Mouse (Mus musculus) lung, postnatal 4 days (tissue): Measurements from ENCODE around the gene Kcna4.

ENCODE experiments used
- DNase-seq, 2 experiments: peaks; one replicate each; pipeline ENCODE4 v3.0.0; 2021

Kcna4 gene

DNA sequence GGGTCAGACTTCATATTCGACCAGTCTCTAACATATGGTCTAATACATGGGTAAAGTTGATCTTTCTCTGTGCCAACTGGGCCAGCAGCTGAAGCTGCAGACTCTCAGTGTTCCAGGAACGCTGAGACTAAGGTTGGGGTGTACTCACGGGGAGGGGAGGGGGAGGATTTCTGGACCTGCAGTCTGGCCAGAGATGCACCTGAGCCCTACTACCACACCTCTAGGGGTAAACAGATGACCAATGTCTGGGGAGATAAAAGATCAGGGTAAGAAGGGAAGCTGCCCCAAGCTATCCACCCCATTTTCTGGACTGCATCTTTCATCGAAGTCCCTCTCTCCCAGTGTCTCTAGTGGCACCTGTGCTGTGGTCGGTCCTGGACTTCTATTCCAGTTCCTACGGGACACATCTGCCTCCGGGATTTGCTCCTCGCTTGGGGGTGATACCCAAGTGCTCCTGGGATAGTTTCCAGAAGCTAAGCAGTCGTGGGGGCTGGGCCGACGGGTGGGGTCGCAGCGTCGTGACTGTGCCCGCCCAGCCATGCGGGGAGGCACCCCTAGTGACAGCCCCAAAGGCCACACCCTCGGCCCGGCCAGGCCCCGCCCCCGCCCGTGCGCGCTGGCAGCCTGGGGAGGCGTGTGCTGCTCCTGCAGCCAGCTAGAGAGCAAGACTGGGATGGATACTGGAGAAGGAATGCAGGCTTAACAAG lies at the start of gene Kcna4:
Gene Kcna4 (plus strand): TSS at position 650 of the 707 bp plus-strand sequence.
- DNase-seq: peak in 1 of 2 experiments; percentile 23

DNA sequence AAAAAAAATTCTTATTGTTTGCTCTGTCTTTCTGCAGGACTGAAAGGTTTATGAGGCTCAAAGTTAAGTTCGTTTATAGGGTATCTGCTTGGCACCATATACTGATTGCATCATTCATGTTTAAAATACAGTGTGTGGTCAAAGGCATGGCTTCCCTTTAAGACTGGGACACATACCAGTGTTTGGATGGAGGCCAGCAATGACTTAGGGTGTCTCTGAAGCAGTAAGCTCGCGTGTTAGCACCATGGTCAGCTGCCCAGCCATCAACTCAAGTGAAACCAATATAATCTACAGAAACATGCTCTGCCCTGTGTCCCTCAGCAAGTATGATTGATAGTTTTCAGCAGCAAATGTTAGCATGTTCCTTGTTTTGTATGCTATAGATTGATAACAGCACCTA lies 32.3 kb upstream of the Kcna4 start:
- DNase-seq: no peak

DNA sequence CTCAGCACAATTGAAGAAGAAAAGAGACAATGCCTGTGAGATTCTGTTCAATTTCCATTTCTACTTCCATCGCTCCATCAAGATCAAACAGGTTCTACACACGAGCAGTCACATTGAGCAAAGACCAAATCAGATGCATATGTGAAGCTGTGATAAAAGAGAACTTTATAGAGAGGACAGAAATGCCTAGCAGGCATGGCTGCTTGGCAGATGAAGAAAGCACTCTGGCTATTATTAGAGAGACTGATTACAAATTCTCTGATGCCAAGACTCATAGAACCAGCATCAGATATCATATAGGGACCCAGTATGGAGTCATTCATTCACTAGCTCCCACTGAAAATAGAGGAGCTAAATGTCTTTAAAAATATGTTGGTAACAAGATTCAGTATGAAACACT lies 24.2 kb upstream of the Kcna4 start:
- DNase-seq: no peak

DNA sequence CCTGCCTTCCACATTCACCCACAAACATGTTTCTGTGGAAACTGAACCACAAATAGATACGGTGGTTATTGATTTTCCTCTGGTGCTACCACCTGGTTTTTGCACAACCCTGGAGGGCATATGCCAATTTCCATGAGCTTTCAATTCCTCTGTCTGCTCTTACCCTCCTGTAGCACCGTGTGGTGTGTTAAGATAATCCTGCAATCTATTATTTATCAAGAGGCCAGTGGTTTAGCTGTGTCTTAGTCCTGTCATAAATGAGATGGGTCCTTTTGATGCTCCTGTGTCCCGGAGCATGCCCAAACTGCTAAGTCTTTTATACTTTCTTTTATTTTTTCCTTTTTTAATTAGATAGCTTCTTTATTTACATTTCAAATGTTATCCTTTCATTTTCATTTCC lies 20.4 kb upstream of the Kcna4 start:
- DNase-seq: no peak

DNA sequence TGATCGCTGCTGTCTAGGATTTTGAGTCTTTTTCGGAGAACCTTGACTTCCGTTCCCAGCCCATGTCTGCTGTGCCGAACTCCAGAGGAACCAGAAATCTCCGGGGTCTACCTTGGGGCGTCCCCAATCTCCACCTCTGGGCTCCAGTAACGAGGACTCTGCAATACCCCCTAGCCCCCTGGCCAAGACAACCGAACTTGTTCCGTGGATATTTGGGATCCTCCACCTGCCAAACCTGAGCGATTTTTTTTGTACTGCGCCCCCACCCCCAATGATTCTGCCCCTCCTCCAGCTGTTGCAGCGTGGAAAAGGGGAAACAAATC lies 219 bp downstream of the Kcna4 start:
- no peak for DNase-seq

DNA sequence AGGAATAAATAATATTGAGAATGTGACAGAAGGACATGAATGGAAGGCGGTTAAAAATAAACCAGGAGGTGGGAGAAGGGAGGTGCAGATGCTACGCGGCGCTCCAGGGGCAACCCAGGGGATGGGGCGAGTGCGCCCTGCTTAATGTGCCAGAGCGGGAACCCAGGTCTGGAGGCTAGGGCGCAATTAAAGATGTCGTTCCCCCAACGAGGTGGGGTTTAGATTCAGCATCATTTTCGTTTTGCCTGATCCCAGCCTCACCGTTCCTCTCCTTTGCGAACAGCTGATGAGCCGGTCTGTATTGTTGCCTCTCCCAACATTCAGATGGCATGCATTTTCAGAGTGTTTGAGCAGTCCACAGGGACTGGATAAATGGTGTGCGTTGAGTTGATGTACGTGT lies 703 bp downstream of the Kcna4 start:
- DNase-seq: no peak

DNA sequence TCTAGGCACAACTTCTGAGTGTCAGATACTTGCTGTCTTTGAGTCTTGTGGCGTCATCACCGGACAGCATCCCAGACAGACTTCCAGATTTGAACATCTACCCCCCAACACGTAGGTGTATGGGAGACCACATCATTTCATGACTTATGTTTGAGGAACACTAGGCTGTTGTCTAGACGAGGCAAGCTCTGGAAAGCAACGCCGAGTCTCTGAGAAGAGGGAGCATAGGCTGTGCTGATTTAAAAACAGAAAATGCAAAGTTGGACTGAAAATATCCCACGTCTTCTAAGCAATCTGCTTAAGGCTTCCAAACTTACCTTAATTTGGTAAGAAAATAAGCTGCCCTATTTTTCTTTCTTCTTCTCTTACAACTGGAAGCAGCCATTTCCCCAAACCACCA lies 4.1 kb downstream of the Kcna4 start:
- no peak for DNase-seq

DNA sequence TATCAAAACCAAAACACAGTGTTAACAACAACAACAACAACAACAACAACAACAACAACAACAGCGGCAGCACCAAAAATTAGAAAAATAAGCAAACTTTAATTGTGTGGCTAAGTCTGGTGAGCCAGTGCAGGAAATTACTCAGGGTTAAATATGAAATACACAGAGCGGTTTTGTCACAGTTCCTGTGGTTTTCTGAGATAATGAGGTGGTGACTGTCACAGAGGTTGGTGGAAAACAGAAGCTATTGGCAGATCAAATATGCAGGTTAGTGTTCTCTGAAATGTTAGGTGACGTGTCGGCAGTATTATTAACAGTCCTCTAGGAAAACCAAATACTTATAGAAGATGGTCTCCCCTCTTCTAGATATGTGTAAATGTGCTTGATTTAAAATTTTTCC lies 11.4 kb downstream of the Kcna4 start:
- DNase-seq: no peak

DNA sequence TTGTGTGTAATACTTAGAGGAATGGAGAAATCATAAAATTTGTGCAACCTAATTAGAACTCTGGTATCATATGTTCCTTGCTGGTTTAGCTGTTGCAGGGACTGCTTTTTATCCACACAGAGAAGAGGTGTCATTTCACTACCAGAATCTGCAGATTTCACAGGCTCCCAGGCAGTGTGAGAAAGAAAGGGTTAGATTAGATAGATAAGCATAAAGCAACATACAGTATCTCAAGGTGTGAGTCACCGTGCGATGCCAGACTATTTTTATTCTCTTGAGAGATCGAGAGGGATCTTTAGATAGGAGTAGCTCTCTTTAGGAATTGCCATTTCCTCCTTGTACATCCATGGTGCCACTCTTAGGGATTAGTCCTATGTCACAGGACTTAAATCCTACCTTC lies 14.3 kb downstream of the Kcna4 start:
- DNase-seq: no peak

DNA sequence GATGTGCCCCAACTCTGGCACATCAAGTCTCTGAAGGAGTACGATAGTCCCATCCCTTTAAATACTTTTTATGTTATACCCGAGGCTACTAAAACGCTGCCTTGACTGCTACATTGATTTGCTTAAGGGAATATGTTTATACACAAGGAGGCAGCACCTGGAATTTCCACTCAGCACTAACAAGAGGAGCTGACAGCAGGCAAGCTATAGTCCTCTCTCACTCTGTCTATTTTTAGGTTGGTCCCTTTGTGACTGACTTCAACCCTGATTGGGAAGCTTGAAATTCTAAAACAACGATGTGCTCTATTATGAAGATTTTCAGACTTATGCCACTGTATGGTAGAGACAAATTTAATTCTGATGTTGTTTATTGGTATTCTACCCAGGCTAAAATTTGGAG lies 15.6 kb downstream of the Kcna4 start:
- DNase-seq: no peak

DNA sequence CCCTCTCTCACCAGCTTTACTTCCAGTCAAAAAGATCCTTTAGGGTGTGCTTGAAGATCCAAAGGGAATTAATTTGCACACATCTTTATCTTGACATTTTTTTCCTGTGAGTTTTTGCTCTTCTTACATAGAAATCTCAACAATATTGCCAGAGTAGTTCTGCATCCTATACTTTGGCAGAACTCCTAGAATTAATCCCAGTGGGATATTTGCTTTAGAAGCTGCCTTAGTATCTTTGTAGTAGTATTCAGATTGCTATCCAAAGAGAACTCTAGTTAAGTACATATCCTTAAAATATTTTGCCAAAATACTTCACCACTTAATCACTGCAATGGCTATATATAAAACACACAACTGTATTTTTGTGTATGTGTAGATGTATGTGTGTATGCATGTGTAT lies 28.2 kb downstream of the Kcna4 start:
- no peak for DNase-seq

DNA sequence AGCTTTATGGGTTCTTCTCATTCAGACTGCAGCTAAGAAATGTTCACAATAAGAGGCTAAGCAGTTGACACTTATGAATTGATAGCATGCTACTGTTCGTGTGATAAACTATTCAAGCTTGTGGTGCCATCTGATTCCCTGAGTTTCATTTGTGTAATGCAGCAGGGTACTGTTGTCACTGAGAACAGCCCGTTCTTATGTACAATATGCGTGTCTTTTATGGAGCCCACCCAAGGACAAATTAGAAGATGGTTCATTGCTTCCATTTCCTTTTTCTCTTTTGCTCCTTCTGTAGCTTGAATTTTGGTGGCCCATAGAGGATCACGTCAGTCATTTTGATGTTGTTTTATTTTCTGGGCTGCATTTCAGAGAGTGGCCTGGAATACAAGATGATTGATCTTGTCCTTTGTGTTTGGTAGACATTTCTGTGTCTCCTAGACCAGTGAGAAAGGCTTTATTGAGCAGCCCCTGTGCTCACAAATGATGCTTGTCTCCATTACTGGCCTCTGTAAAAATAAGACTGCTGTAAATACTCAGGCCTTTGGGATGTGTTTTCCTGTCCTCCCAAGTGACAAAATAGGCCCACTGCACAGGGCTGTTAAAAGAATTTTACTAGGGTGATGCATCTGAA lies 31.3 kb downstream of the Kcna4 start:
- DNase-seq: no peak

DNA sequence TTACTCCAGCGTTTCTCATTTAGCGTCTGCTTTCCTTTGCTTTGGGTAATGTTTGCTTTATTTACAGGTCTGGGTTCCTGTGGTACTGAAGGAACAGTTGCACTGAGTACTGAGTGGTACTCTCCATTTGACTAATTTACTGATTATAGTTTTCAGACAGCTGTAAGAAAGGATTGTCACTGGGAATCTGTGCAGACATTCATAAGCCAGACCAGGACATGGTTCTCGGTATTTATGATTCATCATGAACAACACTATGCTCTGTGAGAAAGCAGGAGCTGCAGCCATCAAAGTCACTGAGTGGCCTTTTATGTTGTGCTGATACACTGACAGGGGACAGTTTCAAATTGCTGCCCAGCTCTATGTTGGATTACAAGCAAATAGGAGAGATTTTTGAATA lies 33.7 kb downstream of the Kcna4 start:
- no peak for DNase-seq

DNA sequence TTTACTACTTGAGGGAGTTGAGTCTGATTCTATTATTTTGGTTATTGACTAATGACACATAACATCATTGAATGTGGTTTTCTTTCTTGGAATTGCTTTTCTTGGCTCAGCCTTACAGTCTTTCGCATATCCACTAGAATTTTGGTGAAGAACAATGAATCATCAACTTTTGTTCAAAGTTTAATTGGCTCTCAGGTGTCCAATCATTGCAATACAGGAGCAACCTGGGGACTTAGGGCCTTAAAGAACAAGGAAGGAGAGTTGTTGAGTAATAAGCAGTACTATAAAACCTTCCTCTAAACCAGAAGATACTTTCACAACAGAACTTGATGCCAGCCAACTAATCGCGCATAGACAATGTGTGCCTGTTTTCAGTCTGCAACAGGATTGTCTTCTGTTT lies 36.8 kb downstream of the Kcna4 start:
- DNase-seq: no peak

DNA sequence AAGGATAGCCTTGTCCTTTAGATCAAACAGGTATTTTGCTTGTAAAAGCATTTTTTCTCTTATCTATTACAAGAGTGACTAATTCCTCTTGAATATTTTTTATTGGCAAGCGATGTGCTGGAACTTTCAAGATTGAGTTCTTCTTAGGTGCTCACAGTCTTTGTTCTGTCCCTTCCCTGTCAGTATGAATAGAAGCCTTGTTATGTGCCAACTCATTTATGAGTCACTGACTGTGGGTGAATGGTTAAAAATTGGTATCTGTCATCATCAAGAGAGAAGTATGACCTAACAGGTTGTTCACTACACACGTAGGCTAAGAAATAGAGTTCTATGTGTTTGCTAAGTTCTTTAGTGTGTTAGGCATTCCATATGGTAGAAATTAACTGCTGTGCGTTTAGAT lies 50.9 kb downstream of the Kcna4 start:
- no peak for DNase-seq

DNA sequence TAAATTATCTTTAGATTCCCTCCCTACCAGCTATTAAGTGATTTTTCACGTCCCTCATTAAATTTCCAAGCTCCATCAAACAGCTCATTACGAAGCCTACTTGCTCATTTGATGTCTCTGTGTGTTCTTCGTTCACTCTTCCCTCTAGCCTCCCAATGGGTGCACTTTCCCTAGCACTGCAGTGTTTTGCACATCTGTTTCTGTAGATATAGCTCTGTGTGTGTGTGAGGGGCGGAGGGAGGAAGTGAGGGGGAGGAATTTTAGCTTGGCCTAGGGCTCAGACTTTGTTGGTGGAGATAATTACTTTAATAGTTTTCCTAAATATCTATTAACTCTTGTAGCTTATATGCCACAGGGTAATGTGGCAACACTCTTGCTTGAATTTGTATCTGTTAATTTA lies 54.4 kb downstream of the Kcna4 start:
- no peak for DNase-seq

DNA sequence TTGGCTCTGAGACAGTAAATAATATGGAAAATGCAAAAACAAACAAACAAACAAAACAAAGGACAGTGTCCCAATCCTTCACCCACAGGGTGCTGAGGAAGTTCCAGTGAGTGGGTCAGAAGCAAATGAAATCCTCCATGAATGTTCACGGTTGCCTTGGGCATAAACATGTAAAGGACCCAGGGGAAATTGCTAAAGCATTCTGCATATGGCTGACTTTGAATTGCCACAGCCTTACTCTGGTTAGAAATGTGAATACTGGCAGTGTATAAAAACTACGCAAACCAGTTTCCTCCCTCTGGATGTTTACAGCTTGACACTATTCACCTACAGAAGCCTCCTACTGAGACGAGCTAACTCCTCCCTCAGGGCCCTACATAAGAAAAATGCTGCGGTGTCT lies 54.9 kb downstream of the Kcna4 start:
- no peak for DNase-seq
